Mouse (Mus musculus) testis, postnatal 10 days (tissue): Measurements from ENCODE around the gene Nrap.
"Not testable (repeated sequence)": the region's sequence is repeated elsewhere in the genome, so short reads cannot be mapped to it uniquely, and the experiment has no call there.

Experiments
- DNase-seq: peaks from one replicate; pipeline ENCODE4 v3.0.0; 2021; ENCODE audit warnings: low spot score

The Nrap gene

DNA sequence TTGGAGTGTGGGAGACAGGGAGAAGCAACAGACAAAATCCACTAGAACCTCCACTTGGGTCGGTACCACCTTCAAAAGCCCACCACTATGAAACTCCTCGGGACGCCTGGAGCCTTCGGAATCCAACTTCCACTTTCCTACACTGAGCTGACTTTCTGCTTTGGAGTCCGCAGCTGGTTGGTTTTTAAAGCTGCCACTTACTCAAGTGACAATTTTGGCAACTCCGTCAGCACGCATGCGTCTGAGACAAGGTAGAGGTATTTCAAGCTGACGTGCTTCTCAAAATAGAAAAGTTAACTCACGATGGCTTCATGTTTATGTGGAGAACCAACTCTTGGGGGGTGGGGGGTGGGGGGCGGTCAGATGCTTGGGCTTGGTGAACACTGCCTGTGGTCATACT is at the start of gene Nrap:
Nrap (minus strand) TSS at position 159 of the 400 bp plus-strand sequence.
- DNase-seq: no peak

DNA sequence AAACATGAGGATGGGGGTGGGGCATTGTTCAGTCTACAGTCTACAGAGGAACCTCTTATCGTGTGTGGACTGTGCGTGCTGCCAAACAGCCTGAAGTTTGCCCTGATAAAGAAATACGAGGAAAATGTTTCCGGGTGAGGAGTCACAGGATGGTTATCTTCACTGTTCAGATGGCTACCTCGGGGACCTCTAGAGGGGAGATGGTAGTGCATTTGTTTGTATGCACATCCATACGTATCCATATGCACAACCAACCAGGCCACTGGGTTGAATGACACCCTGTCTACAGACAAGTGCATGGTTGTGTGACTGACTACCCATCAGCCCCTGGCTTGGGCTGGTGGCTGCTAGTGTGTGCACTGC is 49.2 kb upstream of the Nrap start:
- no peak for DNase-seq

- DNase-seq: no peak
Measured at GRCm38 (mm10) chr19:56438357-56439071, 48.7 kb upstream of the Nrap start.

- DNase-seq: no peak
Measured at GRCm38 (mm10) chr19:56436380-56436779, 46.5 kb upstream of the Nrap start.

DNA sequence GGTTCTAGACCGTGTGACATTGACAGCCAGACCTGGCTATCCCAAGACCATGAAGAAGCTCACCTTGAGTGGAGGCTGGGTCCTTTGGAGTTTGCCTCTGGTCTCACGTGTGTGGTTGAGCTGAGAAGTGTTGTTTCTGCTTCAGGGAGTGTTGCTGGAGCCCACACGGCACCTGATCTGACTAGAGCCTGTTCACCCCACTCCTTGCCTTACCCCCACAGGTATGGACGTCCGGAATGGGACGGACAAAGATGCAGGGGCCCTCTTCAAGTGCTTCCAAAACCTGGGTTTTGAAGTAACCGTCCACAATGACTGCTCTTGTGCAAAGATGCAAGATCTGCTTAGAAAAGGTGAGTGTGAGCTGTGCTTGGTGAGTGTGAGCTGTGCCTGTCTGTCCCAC is 43.7 kb upstream of the Nrap start:
- no peak for DNase-seq

DNA sequence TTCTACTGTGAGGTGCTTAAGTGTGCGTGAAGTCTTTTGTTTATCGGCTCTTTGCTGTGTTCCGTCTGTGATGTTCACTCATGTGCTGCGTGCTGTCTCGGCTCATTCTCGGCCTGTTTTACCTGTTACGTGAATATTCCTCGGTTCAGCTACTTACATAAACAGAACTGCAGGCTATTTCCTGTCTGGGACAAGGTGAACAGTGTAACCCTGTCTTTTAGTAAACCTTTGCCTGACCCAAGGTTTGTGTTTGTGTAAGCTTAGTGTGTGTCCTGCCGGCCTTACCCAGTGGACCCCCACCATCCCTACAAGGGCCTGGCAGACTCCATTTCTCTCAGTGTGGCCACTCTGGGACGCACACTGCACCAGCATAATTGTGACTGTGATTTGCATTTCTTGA is 42.9 kb upstream of the Nrap start:
- no peak for DNase-seq

DNA sequence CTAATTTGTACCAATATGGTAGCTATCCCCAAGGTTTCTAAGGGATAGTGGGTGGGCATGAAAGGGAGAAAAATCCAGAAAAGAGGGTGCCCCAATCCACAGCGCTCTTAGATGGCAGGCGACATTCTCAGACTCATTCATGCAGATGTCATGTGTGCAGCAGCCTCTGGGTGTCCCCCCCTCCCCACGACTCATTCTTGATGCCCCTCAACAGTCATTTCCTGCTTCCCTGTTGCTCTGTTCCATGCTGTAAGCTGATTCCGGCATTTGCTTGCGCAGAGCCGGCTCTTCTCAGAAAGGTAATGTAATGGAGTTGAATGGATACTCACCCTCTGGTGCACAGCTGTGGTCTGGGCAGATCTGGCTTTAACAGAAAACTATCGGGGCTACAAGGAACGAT is 40.5 kb upstream of the Nrap start:
- no peak for DNase-seq

DNA sequence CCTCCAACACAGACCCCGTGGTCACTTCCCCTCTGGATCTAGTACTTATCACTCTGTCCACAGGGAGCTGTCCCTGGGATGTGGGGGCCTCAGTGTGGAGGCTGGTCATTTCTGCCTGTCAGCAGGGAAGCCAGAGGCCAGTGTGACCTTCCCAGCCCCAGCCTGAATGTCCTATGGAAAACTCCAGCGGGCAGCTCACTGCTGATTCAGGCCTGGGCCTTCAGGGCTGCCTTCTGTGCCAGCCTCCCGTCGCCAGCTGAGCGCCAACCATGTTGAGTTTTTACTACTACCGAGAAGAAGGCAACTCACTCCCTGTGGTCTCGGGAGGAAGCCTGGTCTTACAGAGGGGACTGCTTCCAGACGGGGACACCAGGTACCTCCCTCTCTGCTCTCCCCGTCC is 35.7 kb upstream of the Nrap start:
- DNase-seq: no peak

DNA sequence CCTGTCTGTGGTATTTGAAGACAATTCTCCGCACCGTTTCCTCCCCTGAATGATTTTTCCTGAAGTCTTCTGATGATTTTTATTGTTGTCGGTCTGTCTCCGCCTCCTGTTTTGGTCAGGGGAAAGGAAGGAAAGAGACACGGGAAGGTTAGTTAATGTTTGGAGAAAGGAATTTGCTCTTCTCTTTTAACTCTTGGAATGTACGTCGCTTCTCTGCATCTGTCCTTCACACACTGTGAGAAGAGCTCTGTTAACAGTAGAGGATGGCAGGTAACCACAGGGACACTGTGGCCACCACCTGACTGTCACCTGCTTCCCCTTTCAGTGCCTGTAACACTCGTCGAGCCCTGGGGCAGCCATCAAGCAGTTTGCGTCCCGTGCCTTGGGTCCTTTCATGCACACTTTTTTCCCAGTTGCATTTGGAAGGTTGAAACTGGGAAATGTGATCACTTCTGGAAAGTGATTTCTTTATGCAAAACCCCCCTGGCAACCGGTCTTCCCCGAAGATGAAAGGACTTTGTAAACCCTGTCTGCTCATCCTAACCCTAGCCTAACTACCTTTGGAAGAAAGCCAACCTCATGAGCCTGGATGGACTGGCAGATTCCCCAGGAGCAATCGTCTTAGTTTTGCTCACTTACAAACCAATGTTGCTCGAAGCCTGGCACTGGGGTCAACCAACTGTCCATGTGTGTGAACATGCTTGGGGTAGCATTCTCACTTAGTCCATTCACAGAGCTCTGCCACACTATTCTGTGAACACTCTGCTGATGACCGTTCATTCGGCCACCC is 35.0 kb upstream of the Nrap start:
- no peak for DNase-seq

GRCm38 (mm10) chr19:56423370-56423769 is 33.5 kb upstream of the Nrap start:
- DNase-seq: no peak

DNA sequence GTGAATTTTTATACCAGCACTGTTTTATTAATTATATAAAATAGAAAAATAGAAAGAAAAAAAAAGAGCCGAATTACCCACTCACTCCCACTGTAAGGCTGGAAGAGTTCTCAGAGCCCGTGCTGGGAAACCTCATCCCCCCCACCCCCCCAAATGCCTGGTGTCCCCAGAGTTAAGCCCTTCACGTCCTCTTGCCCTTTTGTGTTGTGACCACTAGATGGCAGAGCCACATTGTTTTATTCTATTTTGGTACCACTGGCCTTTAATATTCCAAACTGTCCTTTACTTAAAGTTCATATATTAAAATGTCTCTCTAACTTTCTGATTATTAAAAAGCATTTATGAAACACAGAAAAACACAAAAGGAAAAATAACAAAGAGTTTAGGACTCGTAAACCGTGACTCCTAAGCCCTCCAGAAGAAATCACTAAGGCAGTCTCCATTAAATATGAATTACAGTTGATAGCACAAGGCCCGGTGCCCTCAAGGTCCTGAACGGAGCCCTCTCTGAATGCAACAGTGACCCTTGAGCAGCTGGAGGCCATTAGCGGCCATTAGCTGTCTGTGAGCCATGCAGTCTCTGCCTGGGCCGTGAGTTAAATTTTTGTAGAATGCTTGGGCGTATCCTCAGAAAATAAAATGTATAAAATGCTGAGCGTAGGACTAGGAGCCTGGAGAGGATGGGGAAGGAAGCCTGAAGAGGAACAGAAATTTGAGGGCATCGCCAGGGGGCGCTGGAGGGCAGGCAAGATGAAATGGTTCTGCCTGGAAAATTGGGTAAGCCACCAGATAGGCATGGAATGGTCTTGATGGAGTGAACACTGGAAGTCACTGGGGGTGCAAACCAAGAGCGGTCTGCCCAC is 32.9 kb upstream of the Nrap start:
- DNase-seq: peak; percentile 94

GRCm38 (mm10) chr19:56420345-56420744 is 30.5 kb upstream of the Nrap start:
- DNase-seq: no peak

- DNase-seq: no peak
Measured at GRCm38 (mm10) chr19:56419452-56419851, 29.6 kb upstream of the Nrap start.

- DNase-seq: no peak
Measured at GRCm38 (mm10) chr19:56418404-56418803, 28.6 kb upstream of the Nrap start.

DNA sequence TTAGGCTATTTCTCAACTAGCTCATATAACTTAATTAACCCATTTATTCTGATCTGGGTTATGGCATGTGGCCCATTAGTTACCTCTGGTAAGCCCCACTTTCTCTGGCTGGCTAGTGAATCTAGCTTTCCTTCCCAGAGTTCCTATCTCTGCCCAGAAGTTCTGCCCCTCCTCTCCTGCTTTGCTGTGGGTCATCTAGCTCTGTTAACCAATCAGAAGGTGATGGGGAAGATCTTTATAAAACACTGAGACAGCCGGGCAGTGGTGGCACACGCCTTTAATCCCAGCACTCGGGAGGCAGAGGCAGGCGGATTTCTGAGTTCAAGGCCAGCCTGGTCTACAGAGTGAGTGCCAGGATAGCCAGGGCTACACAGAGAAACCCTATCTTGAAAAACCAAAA is 20.0 kb upstream of the Nrap start:
- DNase-seq: not testable (repeated sequence)

DNA sequence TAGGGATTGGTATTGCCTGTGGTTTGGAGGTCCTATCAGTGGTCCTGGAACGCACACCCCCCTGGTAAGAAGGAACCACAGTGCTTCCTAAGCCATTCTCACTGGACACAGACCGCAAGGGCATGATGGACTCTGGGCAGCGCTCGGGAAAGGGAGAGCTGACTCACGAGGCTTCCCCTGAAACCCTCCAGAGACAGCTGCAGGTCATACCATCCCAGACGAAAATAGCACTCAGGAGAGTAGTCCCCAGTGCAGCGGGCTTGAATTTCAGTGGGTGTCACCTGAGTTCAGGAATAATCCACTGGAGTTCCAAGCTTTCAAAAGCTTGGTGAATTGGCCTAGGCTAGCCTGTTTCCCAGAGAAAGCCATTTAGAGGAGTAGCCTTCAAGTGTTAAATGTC is 16.7 kb upstream of the Nrap start:
- no peak for DNase-seq

DNA sequence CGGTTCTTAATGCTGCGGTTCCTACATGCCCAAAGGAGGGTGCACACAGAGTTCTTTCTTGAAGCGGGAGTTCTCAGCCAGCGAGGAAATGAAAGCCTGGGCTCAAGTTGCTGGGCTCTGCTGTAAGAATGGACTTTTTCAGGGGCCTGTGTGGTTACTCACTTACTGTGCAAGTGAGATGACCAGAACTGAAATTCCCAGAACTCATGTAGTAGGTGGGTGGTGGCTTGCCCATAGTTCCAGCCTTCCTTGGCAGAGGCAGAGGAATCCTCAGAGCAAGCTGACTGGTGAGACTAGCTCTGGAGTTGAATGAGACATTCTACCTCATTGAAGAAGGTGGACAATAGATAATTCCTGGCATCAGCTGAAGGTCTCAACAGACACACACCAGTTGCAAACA is 16.0 kb upstream of the Nrap start:
- DNase-seq: no peak

DNA sequence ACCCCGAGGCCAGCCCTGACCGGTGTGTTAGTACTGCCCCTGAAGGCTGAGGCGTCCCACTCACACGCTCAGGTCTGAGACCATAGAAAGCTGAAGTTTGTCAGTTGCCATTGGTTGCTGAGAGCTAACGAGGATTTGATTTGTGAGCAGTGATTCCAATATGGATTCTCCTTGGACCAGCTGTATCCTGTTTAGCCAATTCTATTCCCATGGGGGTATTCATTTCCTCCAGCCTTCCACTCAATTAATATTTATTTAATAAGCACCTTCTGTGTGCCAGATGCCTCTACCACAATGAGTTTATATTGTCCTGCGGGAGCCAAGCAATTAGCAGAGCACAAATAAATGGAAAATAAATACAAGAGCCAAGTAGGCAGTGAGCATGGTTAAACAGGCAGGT is 12.0 kb upstream of the Nrap start:
- DNase-seq: no peak

- DNase-seq: peak; percentile 88
Measured at GRCm38 (mm10) chr19:56400200-56400599, 10.4 kb upstream of the Nrap start.

GRCm38 (mm10) chr19:56398528-56398795 is 8.6 kb upstream of the Nrap start:
- no peak for DNase-seq

GRCm38 (mm10) chr19:56397663-56398527 is 8.1 kb upstream of the Nrap start:
- peak; percentile 40 for DNase-seq
